Mouse (Mus musculus) heart, postnatal 0 days (tissue): ENCODE results near the gene Map2. TPM values are rescaled to one million over a fixed set of nuclear protein-coding genes. Genes with fewer than 3 reads are reported as not detected.

ENCODE experiments used
- ATAC-seq: fragments of 200-750 bp; cut with Nextera tagmentation; 2 replicates; pipeline ENCODE4 v1.8.0; 2017; ENCODE audit warnings: low read depth, moderate number of reproducible peaks, moderate library complexity; ENCODE audit not compliant: insufficient read depth
- DNase-seq: peaks from one replicate; pipeline ENCODE4 v3.0.0-alpha.2; 2016; ENCODE audit warnings: low spot score
- H3K27ac ChIP-seq: fragments of 300-500 bp; sonication (generic); 2 replicates; pipeline ENCODE4 v1.5.1; 2014; ENCODE audit warnings: low read depth, mild to moderate bottlenecking
- H3K27me3 ChIP-seq: fragments of 300-500 bp; sonication (generic); 2 replicates; pipeline ENCODE4 v1.6.1; 2014; ENCODE audit warnings: low read length, mixed read lengths; ENCODE audit not compliant: control insufficient read depth, insufficient read depth
- H3K36me3 ChIP-seq: fragments of 300-500 bp; sonication (generic); replicated peaks from 2 replicates; pipeline ENCODE4 v1.6.1; 2014; ENCODE audit warnings: low read length, mixed read lengths; ENCODE audit not compliant: control insufficient read depth, insufficient read depth
- H3K4me1 ChIP-seq: fragments of 300-500 bp; sonication (generic); 2 replicates; pipeline ENCODE4 v1.6.1; 2014; ENCODE audit warnings: antibody characterized with exemption; ENCODE audit not compliant: control insufficient read depth, insufficient read depth
- H3K4me2 ChIP-seq: fragments of 300-500 bp; sonication (generic); 2 replicates; pipeline ENCODE4 v1.6.1; 2014; ENCODE audit warnings: low read depth, mild to moderate bottlenecking, low read length, moderate library complexity
- H3K4me3 ChIP-seq: fragments of 300-500 bp; sonication (generic); 2 replicates; pipeline ENCODE4 v1.5.1; 2014; ENCODE audit warnings: low read depth, low read length
- H3K9ac ChIP-seq: fragments of 300-500 bp; sonication (generic); replicated peaks from 2 replicates; pipeline ENCODE4 v1.6.1; 2014; ENCODE audit warnings: low read depth, low read length, mixed read lengths
- H3K9me3 ChIP-seq: fragments of 300-500 bp; sonication (generic); replicated peaks from 2 replicates; pipeline ENCODE4 v1.6.1; 2016; ENCODE audit warnings: low read length; ENCODE audit not compliant: control insufficient read depth
- CTCF ChIP-seq: IDR thresholded peaks from 2 replicates; pipeline ENCODE4 v1.5.1; 2016; ENCODE audit warnings: antibody characterized with exemption, control low read depth, low read depth
- EP300 ChIP-seq: IDR thresholded peaks from 2 replicates; pipeline ENCODE4 v1.6.1; 2016; ENCODE audit warnings: antibody characterized with exemption, low read depth
- WGBS: fragments of 180-500 bp; shearing (Covaris S2); extraction: QIAGEN DNeasy Blood & Tissue Kit; methylation state at CpG from one replicate; pipeline ENCODE4 v1.1.7; 2014; 5-methylcytosine and 5-hydroxymethylcytosine counted together
- polyA plus RNA-seq: library from polyadenylated mRNA; unstranded; fragments of >200 nt; fragmentation: Nextera tagmentation; extraction: Ambion mirVana; gene quantifications from 2 replicates; pipeline ENCODE4 v1.2.1, GENCODE M21; 2015
- total RNA-seq: library from RNA; depleted of rRNA; stranded (reverse); fragments of >200 nt; gene quantifications from 2 replicates; pipeline ENCODE4 v1.2.3, GENCODE M21; 2014; ENCODE audit warnings: low replicate concordance

The Map2 gene
- total and polyA plus RNA-seq, 2 experiments from 2014 or later = 0.97 to 19.9 TPM

GRCm38 (mm10) chr1:66279222-66280009 lies 104.3 kb downstream of the Map2 start:
- DNase-seq = no peak
- no peak for TF ChIP-seq EP300
- no peak for TF ChIP-seq CTCF
- H3K27ac ChIP-seq = no peak overlapping the region
- H3K27me3 ChIP-seq = no peaks in the 10 kb centered on the region
- no peak overlapping the region for H3K4me3 ChIP-seq
- H3K4me1 ChIP-seq = no peaks in the 10 kb centered on the region
- no peak overlapping the region for H3K9ac ChIP-seq
- H3K36me3 ChIP-seq = no peaks in the 10 kb centered on the region
- 58% methylated on average over 4 of the region's 4 CpGs for WGBS
- no peaks in the 10 kb centered on the region for H3K9me3 ChIP-seq
- no peak for ATAC-seq
- H3K4me2 ChIP-seq = no peak overlapping the region

DNA sequence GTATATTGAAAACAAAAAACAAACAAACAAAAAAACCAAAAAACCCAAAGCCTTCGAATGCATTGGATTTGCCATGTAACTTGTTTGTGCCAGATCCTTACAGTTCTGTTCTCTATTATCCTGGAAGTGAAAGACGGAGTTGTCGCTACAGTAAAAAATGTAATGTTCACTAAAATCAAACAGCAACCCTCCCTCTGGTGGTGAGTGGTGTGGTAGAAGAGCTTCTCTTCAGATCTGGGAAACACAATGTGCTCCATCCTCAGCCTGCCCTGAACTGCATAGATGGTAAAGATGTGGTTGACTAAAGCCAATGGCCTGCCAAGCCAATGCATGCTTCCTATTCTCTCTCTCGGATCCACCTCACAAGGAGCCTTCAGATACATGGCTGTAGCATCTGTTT lies 105.1 kb downstream of the Map2 start:
- WGBS = 79% methylated on average over 4 of the region's 4 CpGs
- DNase-seq (no peak), ATAC-seq (no peak)
- Histone ChIP-seq H3K4me1 (no peaks in the 10 kb centered on the region), H3K4me3 (no peak overlapping the region), H3K9me3 (no peaks in the 10 kb centered on the region), H3K4me2 (no peak overlapping the region), H3K27ac (no peak overlapping the region), H3K27me3 (no peaks in the 10 kb centered on the region), H3K9ac (no peak overlapping the region), H3K36me3 (no peaks in the 10 kb centered on the region)
- TF ChIP-seq CTCF (no peak), EP300 (no peak)

DNA sequence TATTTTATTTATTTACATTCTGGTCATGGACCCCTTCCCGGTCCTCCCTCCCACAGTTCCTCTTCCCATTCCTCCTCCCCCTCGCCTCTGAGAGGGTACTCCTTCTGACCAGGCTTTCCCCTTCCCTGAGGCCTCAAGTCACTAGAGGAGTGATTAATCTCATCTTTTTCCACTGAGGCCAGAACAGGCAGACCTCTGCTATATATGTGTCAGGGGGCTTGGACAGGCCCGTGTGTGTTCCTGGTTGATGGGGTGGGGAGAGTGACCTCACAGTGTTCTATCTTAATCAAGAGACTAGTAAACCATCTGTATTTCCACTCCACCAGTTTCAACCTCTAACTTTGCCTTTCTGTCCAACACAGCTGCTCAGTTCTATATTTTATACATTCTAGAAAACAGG lies 107.4 kb downstream of the Map2 start:
- 56% methylated on average over 3 of the region's 3 CpGs for WGBS
- Histone ChIP-seq H3K27ac (no peak overlapping the region), H3K9ac (no peak overlapping the region), H3K27me3 (no peaks in the 10 kb centered on the region), H3K4me2 (no peak overlapping the region), H3K4me1 (no peaks in the 10 kb centered on the region), H3K4me3 (no peak overlapping the region), H3K36me3 (no peaks in the 10 kb centered on the region), H3K9me3 (no peaks in the 10 kb centered on the region)
- DNase-seq (no peak), ATAC-seq (no peak)
- TF ChIP-seq EP300 (no peak), CTCF (no peak)

- Histone ChIP-seq H3K4me2 (no peak overlapping the region), H3K4me3 (no peak overlapping the region), H3K27me3 (no peaks in the 10 kb centered on the region), H3K9ac (no peak overlapping the region), H3K27ac (no peak overlapping the region), H3K4me1 (no peaks in the 10 kb centered on the region), H3K36me3 (no peaks in the 10 kb centered on the region), H3K9me3 (no peaks in the 10 kb centered on the region)
- DNase-seq = no peak
- 59% methylated on average over 4 of the region's 4 CpGs for WGBS
- no peak for TF ChIP-seq EP300
- no peak for ATAC-seq
Observed at GRCm38 (mm10) chr1:66288987-66289386, 113.9 kb downstream of the Map2 start.

DNA sequence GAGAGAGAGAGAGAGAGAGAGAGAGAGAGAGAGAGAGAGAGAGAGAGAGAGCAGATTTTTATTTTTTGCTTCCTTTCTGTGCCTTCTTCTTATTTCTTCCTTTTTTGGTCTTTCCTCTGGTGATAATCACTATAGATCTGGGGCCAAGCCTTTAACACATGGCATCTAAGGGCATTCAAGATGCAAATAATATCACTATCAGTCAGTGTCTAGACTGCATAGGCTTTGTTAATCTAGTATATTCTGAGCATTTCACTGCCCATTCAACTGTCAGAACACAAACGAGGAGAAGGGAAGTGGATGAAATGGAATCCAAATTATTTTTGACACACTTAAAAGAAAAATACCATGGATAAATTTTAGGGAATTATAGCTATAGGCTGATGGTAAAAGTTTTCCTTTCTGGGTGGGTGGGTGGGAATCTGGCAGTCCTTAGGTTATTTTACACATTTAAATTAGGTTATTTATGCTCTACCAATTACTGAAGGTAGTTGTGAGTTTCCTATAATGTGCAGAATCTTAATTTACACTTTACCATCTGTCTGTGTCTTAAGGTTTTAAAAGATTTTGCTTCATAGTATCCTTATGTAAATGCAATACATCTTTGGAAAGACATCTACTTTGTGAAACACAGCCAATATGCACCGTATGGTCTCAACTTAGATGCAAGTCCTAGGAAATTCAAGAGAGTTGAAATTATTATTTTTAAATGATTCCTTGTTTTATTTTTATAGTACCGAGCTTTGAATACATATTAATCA lies 117.2 kb downstream of the Map2 start:
- WGBS = 62% methylated on average over 3 of the region's 3 CpGs
- H3K27ac ChIP-seq = no peak overlapping the region
- DNase-seq (no peak), ATAC-seq (no peak)
- TF ChIP-seq EP300 (no peak), CTCF (no peak)
- H3K9ac ChIP-seq = no peak overlapping the region
- H3K4me2 ChIP-seq = no peak overlapping the region
- H3K4me3 ChIP-seq = no peak overlapping the region
- no peaks in the 10 kb centered on the region for H3K27me3 ChIP-seq
- H3K36me3 ChIP-seq = no peaks in the 10 kb centered on the region
- H3K9me3 ChIP-seq = no peaks in the 10 kb centered on the region
- H3K4me1 ChIP-seq = no peaks in the 10 kb centered on the region
